Mouse (Mus musculus): Measurements from ENCODE around the gene Psmd12. TPM values are rescaled to one million over a fixed set of nuclear protein-coding genes. Genes with fewer than 3 reads are reported as not detected.

The Psmd12 gene
- 78.8 and 79.6 TPM in 2 replicates for polyA plus RNA-seq (2015; fragmentation: Nextera tagmentation; extraction: Ambion mirVana)

DNA sequence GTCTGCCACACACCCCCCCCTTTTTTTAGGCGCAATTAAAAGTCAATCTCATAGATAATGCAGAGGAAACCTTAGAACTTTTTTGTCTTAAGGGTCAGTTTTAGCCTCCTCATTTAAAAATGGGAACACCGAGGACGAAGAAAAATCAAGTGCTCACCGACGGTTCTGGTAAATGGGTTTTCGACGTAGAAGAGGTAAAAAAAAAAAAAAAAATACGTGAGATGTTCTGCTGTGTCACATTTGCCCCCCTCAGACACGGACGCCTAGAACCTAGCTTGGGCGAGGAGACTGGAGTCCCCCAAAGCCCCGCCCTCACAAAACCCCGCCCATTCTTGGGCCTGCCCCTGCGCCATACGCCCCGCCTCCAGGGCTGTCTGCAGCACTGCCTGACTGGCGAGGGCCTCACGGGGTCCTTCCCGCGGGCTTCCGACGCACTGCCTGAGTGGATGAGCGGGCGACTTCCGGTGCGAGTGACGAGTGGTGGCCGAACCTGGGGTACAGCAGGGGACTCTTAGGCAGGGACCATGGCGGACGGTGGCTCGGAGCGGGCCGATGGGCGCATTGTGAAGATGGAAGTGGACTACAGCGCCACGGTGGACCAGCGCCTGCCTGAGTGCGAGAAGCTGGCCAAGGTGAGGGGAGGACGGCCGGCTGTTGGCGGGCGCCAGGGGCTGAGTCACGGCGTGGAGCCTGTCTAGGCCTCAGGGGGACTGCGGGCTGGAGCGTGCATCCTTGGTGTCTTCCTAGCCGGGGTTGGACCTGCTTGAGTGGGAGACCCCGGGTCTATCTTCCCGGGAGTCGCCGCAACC lies at the start of gene Psmd12:
TSS of gene Psmd12 (plus strand) at position 432 of the 809 bp plus-strand sequence.
- Histone ChIP-seq H3K36me3 (replicated peaks; ENCODE audit: insufficient read depth, low read length) (no peaks in the 10 kb centered on the region), H3K4me2 (ENCODE audit: low read depth, low read length) (peak within 1 kb of the TSS; percentile 87), H3K4me3 (ENCODE audit: low read depth, low read length) (peak within 1 kb of the TSS; percentile 92), H3K9me3 (ENCODE audit: low read length) (no peaks in the 10 kb centered on the region), H3K27me3 (ENCODE audit: insufficient read depth, low read length) (no peaks in the 10 kb centered on the region), H3K27ac (ENCODE audit: low read depth) (peak within 1 kb of the TSS; percentile 82), H3K9ac (replicated peaks) (peak within 1 kb of the TSS; percentile 91), H3K4me1 (ENCODE audit: insufficient read depth) (peaks cover 21% of the 10 kb centered on the region)
- peak; percentile 99 for ATAC-seq
- DNase-seq = peak; percentile 100
- WGBS (ENCODE audit: insufficient replicate concordance) = under 1% methylated on average over 51 of the region's 51 CpGs
- TF ChIP-seq EP300 (IDR thresholded peaks at IDR 0.05; ENCODE audit: low read depth) (peak; percentile 77; the same call in 1 of the 2 replicates), CTCF (IDR thresholded peaks at IDR 0.05; ENCODE audit: low read depth) (no peak)

GRCm38 (mm10) chr11:107431197-107431965 lies 47.9 kb upstream of the Psmd12 start:
- H3K4me2 ChIP-seq (ENCODE audit: low read depth, low read length) = no peak overlapping the region
- DNase-seq (no peak), ATAC-seq (peak; percentile 66)
- H3K27me3 ChIP-seq (ENCODE audit: insufficient read depth, low read length) = no peaks in the 10 kb centered on the region
- peaks cover 11% of the 10 kb centered on the region for H3K4me1 ChIP-seq (ENCODE audit: insufficient read depth)
- no peaks in the 10 kb centered on the region for H3K36me3 ChIP-seq (replicated peaks; ENCODE audit: insufficient read depth, low read length)
- TF ChIP-seq CTCF (IDR thresholded peaks at IDR 0.05; ENCODE audit: low read depth) (no peak), EP300 (IDR thresholded peaks at IDR 0.05; ENCODE audit: low read depth) (no peak)
- H3K27ac ChIP-seq (ENCODE audit: low read depth) = peak overlapping the region; percentile 75
- H3K4me3 ChIP-seq (ENCODE audit: low read depth, low read length) = no peak overlapping the region
- 55% methylated on average over 7 of the region's 7 CpGs for WGBS (ENCODE audit: insufficient replicate concordance)
- no peak overlapping the region for H3K9ac ChIP-seq (replicated peaks)
- no peaks in the 10 kb centered on the region for H3K9me3 ChIP-seq (ENCODE audit: low read length)

DNA sequence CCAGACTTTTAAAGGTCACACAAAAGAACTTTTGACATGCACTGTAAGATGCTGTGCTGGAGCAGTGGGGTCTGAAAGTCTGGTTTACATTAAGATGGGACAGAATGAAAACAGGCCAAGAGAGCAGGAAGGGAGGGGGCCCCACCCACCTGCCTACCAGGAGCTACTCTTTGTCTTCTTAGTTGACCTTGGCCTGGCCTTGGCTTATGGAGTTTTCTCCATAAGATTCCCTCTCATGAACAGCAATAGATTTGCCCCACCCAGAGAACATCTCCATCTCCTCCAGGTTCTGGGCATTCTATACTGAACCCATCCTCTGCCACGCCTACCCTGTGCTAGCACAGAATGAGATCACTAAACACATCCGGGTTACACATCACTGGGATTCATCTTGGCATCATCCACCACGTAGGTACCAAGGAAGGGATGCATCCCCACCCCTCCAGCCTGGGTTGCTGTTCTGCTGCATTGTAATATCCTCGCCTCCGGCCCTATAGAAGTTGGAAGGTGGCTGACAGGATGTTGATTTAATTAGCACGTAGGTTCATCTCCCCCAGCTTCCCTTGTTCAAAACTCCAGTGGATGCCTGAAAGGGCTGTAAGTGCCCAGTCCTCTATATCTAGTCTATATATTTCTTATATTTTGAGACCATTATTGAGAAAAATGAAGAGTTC lies 43.4 kb upstream of the Psmd12 start:
- H3K4me1 ChIP-seq (ENCODE audit: insufficient read depth) = peaks cover 11% of the 10 kb centered on the region
- no peak for ATAC-seq

GRCm38 (mm10) chr11:107437723-107438122 lies 41.6 kb upstream of the Psmd12 start:
- no peak for DNase-seq
- no peak for TF ChIP-seq CTCF (IDR thresholded peaks at IDR 0.05; ENCODE audit: low read depth)
- TF ChIP-seq EP300 (IDR thresholded peaks at IDR 0.05; ENCODE audit: low read depth) = no peak
- no peak overlapping the region for H3K27ac ChIP-seq (ENCODE audit: low read depth)
- ATAC-seq = no peak
- H3K4me2 ChIP-seq (ENCODE audit: low read depth, low read length) = no peak overlapping the region
- WGBS (ENCODE audit: insufficient replicate concordance) = 79% methylated on average over 4 of the region's 4 CpGs
- no peaks in the 10 kb centered on the region for H3K9me3 ChIP-seq (ENCODE audit: low read length)
- H3K4me3 ChIP-seq (ENCODE audit: low read depth, low read length) = no peak overlapping the region
- no peaks in the 10 kb centered on the region for H3K36me3 ChIP-seq (replicated peaks; ENCODE audit: insufficient read depth, low read length)
- peaks cover 6% of the 10 kb centered on the region; the same call in 1 of the 2 replicates for H3K4me1 ChIP-seq (ENCODE audit: insufficient read depth)
- H3K9ac ChIP-seq (replicated peaks) = no peak overlapping the region
- no peaks in the 10 kb centered on the region for H3K27me3 ChIP-seq (ENCODE audit: insufficient read depth, low read length)

More for the DNA sequence above, 43.4 kb upstream of the Psmd12 start:
- no peak for TF ChIP-seq EP300 (IDR thresholded peaks at IDR 0.05; ENCODE audit: low read depth)
- no peaks in the 10 kb centered on the region for H3K9me3 ChIP-seq (ENCODE audit: low read length)
- DNase-seq = no peak
- H3K9ac ChIP-seq (replicated peaks) = no peak overlapping the region
- no peak overlapping the region for H3K4me3 ChIP-seq (ENCODE audit: low read depth, low read length)
- H3K27me3 ChIP-seq (ENCODE audit: insufficient read depth, low read length) = no peaks in the 10 kb centered on the region
- 88% methylated on average over 6 of the region's 6 CpGs for WGBS (ENCODE audit: insufficient replicate concordance)
- no peak overlapping the region for H3K4me2 ChIP-seq (ENCODE audit: low read depth, low read length)
- no peak overlapping the region for H3K27ac ChIP-seq (ENCODE audit: low read depth)
- no peaks in the 10 kb centered on the region for H3K36me3 ChIP-seq (replicated peaks; ENCODE audit: insufficient read depth, low read length)

DNA sequence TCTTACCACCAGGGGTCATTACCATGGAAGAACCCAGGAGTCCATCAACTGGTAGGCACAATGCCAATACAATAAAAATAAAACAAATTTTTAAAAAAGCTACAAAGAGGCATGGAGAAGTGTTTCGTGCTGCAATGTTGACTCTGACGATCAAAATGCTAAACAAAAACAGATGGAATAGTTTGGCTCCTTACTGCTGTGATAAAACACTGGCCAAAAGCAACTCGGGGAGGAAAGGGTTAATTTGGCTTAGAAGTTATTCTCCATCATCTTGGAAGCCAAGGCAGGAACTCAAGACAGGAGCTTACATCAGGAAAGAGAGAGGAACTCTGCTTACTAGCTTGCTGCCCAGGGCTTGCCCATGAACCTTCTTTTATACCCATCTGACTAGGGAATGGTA lies 41.1 kb upstream of the Psmd12 start:
- H3K27ac ChIP-seq (ENCODE audit: low read depth) = no peak overlapping the region
- no peak for TF ChIP-seq CTCF (IDR thresholded peaks at IDR 0.05; ENCODE audit: low read depth)
- no peak for DNase-seq
- H3K4me2 ChIP-seq (ENCODE audit: low read depth, low read length) = no peak overlapping the region
- peaks cover 6% of the 10 kb centered on the region; the same call in 1 of the 2 replicates for H3K4me1 ChIP-seq (ENCODE audit: insufficient read depth)
- H3K9me3 ChIP-seq (ENCODE audit: low read length) = no peaks in the 10 kb centered on the region
- WGBS (ENCODE audit: insufficient replicate concordance) = 88% methylated on average over 3 of the region's 3 CpGs
- no peaks in the 10 kb centered on the region for H3K27me3 ChIP-seq (ENCODE audit: insufficient read depth, low read length)
- no peak overlapping the region for H3K4me3 ChIP-seq (ENCODE audit: low read depth, low read length)
- no peak for ATAC-seq
- no peak overlapping the region for H3K9ac ChIP-seq (replicated peaks)
- H3K36me3 ChIP-seq (replicated peaks; ENCODE audit: insufficient read depth, low read length) = no peaks in the 10 kb centered on the region

DNA sequence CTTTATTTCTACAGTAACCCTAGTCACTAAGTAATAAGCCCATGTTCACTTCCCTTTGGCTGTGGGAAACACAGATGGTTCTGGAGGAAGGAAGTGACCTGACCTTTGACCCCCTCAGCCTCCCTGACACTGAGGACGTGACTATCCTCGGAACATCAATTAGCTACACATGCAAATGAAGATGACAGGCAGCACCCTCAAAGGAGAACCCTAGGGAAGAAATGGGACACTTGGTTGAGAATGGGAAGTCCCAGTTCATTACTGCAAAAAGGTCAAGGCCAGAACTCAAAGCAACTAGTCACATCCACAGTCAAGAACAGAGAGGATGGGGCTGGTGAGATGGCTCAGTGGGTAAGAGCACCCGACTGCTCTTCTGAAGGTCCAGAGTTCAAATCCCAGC lies 38.2 kb upstream of the Psmd12 start:
- no peaks in the 10 kb centered on the region for H3K36me3 ChIP-seq (replicated peaks; ENCODE audit: insufficient read depth, low read length)
- ATAC-seq = peak; percentile 12; the same call in 1 of the 2 replicates
- H3K9me3 ChIP-seq (ENCODE audit: low read length) = no peaks in the 10 kb centered on the region
- no peak overlapping the region for H3K9ac ChIP-seq (replicated peaks)
- 48% methylated on average over 3 of the region's 3 CpGs for WGBS (ENCODE audit: insufficient replicate concordance)
- no peak for TF ChIP-seq CTCF (IDR thresholded peaks at IDR 0.05; ENCODE audit: low read depth)
- no peak for TF ChIP-seq EP300 (IDR thresholded peaks at IDR 0.05; ENCODE audit: low read depth)
- H3K4me3 ChIP-seq (ENCODE audit: low read depth, low read length) = no peak overlapping the region
- peaks cover 12% of the 10 kb centered on the region for H3K4me1 ChIP-seq (ENCODE audit: insufficient read depth)
- H3K27ac ChIP-seq (ENCODE audit: low read depth) = no peak overlapping the region
- DNase-seq = no peak
- no peak overlapping the region for H3K4me2 ChIP-seq (ENCODE audit: low read depth, low read length)
- H3K27me3 ChIP-seq (ENCODE audit: insufficient read depth, low read length) = no peaks in the 10 kb centered on the region
